Mouse (Mus musculus) A20 (cell line): Measurements from ENCODE around the gene Olfr1391.
"Not testable (repeated sequence)": the region's sequence is repeated elsewhere in the genome, so short reads cannot be mapped to it uniquely, and the experiment has no call there.

ENCODE experiments used
- DNase-seq: peaks from one replicate; pipeline ENCODE4 v3.0.0-alpha.2; 2011; ENCODE audit warnings: low read depth, low spot score

The Olfr1391 gene

DNA sequence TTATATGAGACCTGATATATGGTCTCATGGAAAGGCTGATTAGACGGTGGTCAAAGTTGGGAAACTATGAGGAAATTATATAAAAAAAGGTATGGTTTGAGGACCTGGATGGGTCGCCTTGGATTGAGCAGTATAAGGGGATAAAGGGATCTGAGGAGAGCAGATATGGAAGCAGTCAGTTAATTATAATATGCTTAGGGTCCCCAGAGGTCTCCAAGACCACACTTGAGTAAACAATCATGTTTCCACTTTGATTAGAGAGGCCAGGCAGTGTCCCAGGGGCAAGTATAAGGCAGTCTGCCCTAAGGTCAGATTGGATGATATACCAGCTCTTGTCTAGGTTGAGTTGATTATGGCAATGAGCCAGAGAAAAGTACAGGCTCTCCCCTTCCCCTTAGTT lies at the start of gene Olfr1391:
Gene Olfr1391 (plus strand): TSS at position 301 of the 400 bp plus-strand sequence.
- DNase-seq, result no peak

- no peak for DNase-seq
Observed at GRCm38 (mm10) chr11:49273834-49274519, 48.6 kb upstream of the Olfr1391 start.

DNA sequence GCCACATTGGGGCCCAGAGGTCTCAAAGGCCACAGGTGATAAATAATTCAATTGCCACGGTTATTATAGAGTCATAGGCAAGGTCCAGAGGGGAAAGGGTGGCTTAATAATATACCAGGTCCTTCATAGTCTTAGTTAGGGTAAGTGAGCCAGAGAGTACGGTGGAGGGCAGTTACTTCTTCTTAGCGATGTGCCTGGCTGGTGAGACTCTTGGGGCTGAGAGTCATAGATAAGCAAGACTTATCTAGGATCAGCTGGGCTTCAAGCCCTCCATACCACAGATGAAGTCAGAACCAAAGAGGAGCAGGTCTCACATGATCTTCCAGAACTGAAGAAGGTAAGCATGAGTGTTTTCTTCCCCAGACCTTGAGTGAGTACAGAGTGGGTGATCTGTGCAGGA lies 44.3 kb upstream of the Olfr1391 start, which contains the start of gene Olfr1393:
Gene Olfr1393 (plus strand): TSS at position 83 of the 400 bp plus-strand sequence.
- DNase-seq, result no peak

DNA sequence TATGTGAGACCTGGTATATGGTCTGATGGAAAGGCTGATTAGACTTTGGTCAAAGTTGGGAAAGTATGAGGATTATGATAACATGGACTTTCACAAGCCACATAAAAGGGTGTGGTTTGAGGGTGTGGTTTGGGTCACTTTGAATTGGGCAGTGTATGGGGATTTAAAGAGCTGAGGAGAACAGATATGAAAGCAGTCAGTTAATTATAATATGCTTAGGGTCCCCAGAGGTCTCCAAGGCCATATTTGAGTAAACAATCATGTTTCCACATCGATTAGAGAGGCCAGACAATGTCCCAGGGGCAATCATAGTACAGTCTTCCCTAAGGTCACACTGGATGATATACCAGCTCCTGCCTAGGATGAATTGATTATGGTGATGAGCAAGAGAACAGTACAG lies 37.6 kb upstream of the Olfr1391 start, which contains the start of gene Olfr1392:
Gene Olfr1392 (plus strand): TSS at position 301 of the 400 bp plus-strand sequence.
- not testable (repeated sequence) for DNase-seq

DNA sequence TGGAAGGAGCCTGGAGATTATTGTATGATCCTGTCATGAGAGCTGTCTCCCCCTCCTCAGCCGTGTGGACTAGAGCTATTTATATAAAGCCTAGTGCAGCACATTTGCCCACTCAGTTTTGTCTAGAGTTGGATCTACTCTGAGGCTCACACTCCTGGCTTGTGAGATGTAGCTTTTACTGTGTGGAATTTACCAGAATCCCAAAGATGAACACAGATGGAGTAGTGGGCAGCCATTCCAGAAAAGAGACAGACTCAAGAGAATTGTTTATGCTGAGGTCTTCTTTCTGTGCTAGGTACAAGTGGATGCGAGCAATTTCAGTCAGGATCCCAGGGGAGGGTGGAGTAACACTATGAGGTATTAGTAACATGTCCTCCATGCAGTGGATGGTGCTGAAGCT lies 35.3 kb upstream of the Olfr1391 start:
- DNase-seq, result no peak

DNA sequence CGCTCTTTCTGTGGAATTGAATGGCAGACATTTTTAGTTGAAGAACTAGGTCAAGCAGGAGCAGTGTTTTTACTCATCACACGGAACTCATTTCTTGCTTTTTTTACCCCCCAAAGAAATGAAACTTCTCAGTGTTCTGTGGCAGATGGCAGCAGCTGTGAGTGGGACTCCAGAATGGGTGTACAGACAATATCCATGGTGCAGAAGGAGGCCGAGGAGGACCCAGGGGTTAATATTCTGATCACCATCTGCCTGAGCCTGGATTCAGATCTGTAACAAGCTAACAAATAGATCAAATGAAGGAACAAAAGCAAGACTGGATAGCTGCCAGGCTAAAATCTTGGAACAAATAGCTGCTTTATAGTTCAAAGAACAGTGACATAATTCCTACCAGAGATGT lies 29.8 kb upstream of the Olfr1391 start:
- DNase-seq, result no peak

- DNase-seq, result no peak
Observed at GRCm38 (mm10) chr11:49304441-49304840, 18.1 kb upstream of the Olfr1391 start, which contains the start of gene Olfr10. Gene Olfr10 (plus strand): TSS chr11:49304741.

DNA sequence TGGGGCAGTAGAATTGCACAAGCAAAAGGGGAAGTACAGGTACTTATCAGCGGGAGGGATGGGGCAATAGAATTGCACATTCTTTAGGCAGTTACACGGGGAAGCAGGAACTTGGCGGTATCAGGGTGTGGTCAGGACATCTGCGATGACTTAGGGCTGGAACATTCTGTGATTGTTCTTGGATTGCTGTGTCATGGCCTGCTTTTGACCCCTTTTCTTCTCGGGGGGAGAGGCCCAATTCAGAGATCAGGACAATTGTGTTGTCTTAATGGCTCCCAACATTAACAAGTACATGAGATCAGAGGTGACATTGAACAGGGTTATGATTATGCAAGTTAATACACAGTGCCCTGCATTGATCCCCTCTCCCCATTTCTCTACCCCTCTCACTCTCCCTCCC lies 14.0 kb upstream of the Olfr1391 start:
- DNase-seq, result not testable (repeated sequence)

DNA sequence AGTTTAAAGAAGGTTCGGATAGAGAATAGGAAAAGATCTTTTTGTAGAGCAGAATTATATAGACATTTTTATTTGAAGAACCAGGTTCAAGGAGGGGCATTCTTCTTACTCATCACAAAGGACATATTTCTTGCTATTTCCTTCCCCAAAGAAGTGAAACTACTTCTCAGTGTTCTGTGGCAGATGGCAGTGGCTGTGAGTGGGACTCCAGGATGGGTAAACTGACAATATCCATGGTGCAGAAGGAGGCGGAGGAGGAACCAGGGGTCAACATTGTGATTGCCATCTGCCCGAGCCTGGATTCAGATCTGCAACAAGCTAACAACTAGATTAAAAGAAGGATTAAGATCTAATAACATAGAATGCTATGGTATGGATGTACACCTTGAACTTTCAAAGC lies 4.2 kb downstream of the Olfr1391 start:
- no peak for DNase-seq

DNA sequence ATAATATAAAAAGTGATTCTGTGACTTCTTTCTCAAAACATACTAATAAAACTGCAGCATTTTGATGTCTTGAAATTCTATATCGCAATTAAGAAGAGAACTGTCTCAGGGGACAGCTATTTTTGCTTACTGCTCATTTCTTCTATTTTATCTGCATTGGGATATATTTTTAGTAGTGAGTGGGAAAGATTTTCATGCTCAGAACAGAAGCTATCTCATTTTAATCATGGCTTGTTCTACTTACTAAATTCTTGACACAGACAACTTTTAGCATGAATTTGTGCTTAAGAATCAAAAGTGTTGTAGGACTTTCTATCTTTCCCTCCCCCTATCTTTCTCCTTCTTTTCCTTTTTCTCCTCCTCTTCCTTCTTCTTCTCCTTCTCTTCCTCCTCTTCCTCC lies 7.1 kb downstream of the Olfr1391 start:
- no peak for DNase-seq

- DNase-seq, result no peak
Observed at GRCm38 (mm10) chr11:49334888-49335287, 12.3 kb downstream of the Olfr1391 start, which contains the start of gene Olfr1390. Gene Olfr1390 (plus strand): TSS chr11:49335188.

- DNase-seq, result no peak
Observed at GRCm38 (mm10) chr11:49337150-49337832, 14.7 kb downstream of the Olfr1391 start.
